Mouse (Mus musculus): ENCODE measurements around the gene Atxn7. TPM values are rescaled to one million over a fixed set of nuclear protein-coding genes. Genes with fewer than 3 reads are reported as not detected.
"Not testable (repeated sequence)": the region's sequence is repeated elsewhere in the genome, so short reads cannot be mapped to it uniquely, and the experiment has no call there.

Gene Atxn7
- polyA plus RNA-seq, 2 experiments = 6.4 to 18.7 TPM

GRCm38 (mm10) chr14:14054386-14054785 is 93.1 kb downstream of the Atxn7 start:
- Histone ChIP-seq H3K27ac (replicated peaks; ENCODE audit: low read depth, low read length) (no peak overlapping the region), H3K4me3 (replicated peaks; ENCODE audit: low read length) (no peak overlapping the region), H3K9ac (ENCODE audit: low read depth, low read length, severe bottlenecking) (no peak overlapping the region), H3K27me3 (ENCODE audit: control insufficient read depth, insufficient read depth, low read length) (no peaks in the 10 kb centered on the region), H3K4me1 (ENCODE audit: control insufficient read depth, insufficient read depth, low read length) (no peaks in the 10 kb centered on the region), H3K9me3 (ENCODE audit: control insufficient read depth, low read length) (no peaks in the 10 kb centered on the region), H3K36me3 (ENCODE audit: control insufficient read depth, insufficient read depth, low read length) (peaks cover 34% of the 10 kb centered on the region), H3K4me2 (replicated peaks; ENCODE audit: low read depth, low read length, severe bottlenecking) (no peak overlapping the region)
- DNase-seq (ENCODE audit: low spot score) (peak; percentile 34), ATAC-seq (ENCODE audit: low FRiP score, low read depth) (no peak)
- WGBS = 95% methylated on average over 2 of the region's 2 CpGs
- no peak for TF ChIP-seq POLR2A (IDR thresholded peaks at IDR 0.05; ENCODE audit: borderline replicate concordance, extremely low read depth, insufficient read depth, insufficient read length)

GRCm38 (mm10) chr14:14059606-14060005 is 98.4 kb downstream of the Atxn7 start:
- ATAC-seq (ENCODE audit: low FRiP score, low read depth); H3K9ac ChIP-seq (ENCODE audit: low read depth, low read length, severe bottlenecking); H3K27me3 ChIP-seq (ENCODE audit: control insufficient read depth, insufficient read depth, low read length); DNase-seq (ENCODE audit: low spot score); H3K4me3 ChIP-seq (replicated peaks; ENCODE audit: low read length); H3K27ac ChIP-seq (replicated peaks; ENCODE audit: low read depth, low read length); H3K4me2 ChIP-seq (replicated peaks; ENCODE audit: low read depth, low read length, severe bottlenecking); H3K9me3 ChIP-seq (ENCODE audit: control insufficient read depth, low read length): not testable (repeated sequence)
- peaks cover 18% of the 10 kb centered on the region for H3K36me3 ChIP-seq (ENCODE audit: control insufficient read depth, insufficient read depth, low read length)
- H3K4me1 ChIP-seq (ENCODE audit: control insufficient read depth, insufficient read depth, low read length) = peaks cover 12% of the 10 kb centered on the region

- ATAC-seq (ENCODE audit: low FRiP score, low read depth) = no peak
- Histone ChIP-seq H3K36me3 (ENCODE audit: control insufficient read depth, insufficient read depth, low read length) (no peaks in the 10 kb centered on the region), H3K27me3 (ENCODE audit: control insufficient read depth, insufficient read depth, low read length) (no peaks in the 10 kb centered on the region), H3K4me2 (replicated peaks; ENCODE audit: low read depth, low read length, severe bottlenecking) (no peak overlapping the region), H3K9me3 (ENCODE audit: control insufficient read depth, low read length) (no peaks in the 10 kb centered on the region), H3K27ac (replicated peaks; ENCODE audit: low read depth, low read length) (no peak overlapping the region), H3K4me3 (replicated peaks; ENCODE audit: low read length) (no peak overlapping the region), H3K4me1 (ENCODE audit: control insufficient read depth, insufficient read depth, low read length) (peaks cover 23% of the 10 kb centered on the region), H3K9ac (ENCODE audit: low read depth, low read length, severe bottlenecking) (no peak overlapping the region)
- TF ChIP-seq POLR2A (IDR thresholded peaks at IDR 0.05; ENCODE audit: borderline replicate concordance, extremely low read depth, insufficient read depth, insufficient read length) = no peak
- no peak for DNase-seq (ENCODE audit: low spot score)
- 74% methylated on average over 11 of the region's 11 CpGs for WGBS
Measured at GRCm38 (mm10) chr14:14062531-14063245, 101.4 kb downstream of the Atxn7 start.

- Histone ChIP-seq H3K27ac (replicated peaks; ENCODE audit: low read depth, low read length) (no peak overlapping the region), H3K4me3 (replicated peaks; ENCODE audit: low read length) (no peak overlapping the region), H3K4me2 (replicated peaks; ENCODE audit: low read depth, low read length, severe bottlenecking) (no peak overlapping the region), H3K4me1 (ENCODE audit: control insufficient read depth, insufficient read depth, low read length) (peaks cover 29% of the 10 kb centered on the region), H3K9me3 (ENCODE audit: control insufficient read depth, low read length) (no peaks in the 10 kb centered on the region), H3K9ac (ENCODE audit: low read depth, low read length, severe bottlenecking) (no peak overlapping the region), H3K27me3 (ENCODE audit: control insufficient read depth, insufficient read depth, low read length) (no peaks in the 10 kb centered on the region), H3K36me3 (ENCODE audit: control insufficient read depth, insufficient read depth, low read length) (no peaks in the 10 kb centered on the region)
- WGBS = 46% methylated on average over 5 of the region's 5 CpGs
- TF ChIP-seq POLR2A (IDR thresholded peaks at IDR 0.05; ENCODE audit: borderline replicate concordance, extremely low read depth, insufficient read depth, insufficient read length) = no peak
- ATAC-seq (ENCODE audit: low FRiP score, low read depth) = no peak
- DNase-seq (ENCODE audit: low spot score) = no peak
Measured at GRCm38 (mm10) chr14:14063382-14063781, 102.1 kb downstream of the Atxn7 start.

GRCm38 (mm10) chr14:14064486-14065141 is 103.4 kb downstream of the Atxn7 start:
- no peak overlapping the region for H3K4me2 ChIP-seq (replicated peaks; ENCODE audit: low read depth, low read length, severe bottlenecking)
- 12% methylated on average over 5 of the region's 5 CpGs for WGBS
- no peak for TF ChIP-seq POLR2A (IDR thresholded peaks at IDR 0.05; ENCODE audit: borderline replicate concordance, extremely low read depth, insufficient read depth, insufficient read length)

More at GRCm38 (mm10) chr14:14064486-14065141, 103.4 kb downstream of the Atxn7 start:
- Histone ChIP-seq H3K9me3 (ENCODE audit: control insufficient read depth, low read length) (no peaks in the 10 kb centered on the region), H3K36me3 (ENCODE audit: control insufficient read depth, insufficient read depth, low read length) (no peaks in the 10 kb centered on the region), H3K4me3 (replicated peaks; ENCODE audit: low read length) (no peak overlapping the region), H3K27ac (replicated peaks; ENCODE audit: low read depth, low read length) (0 out of 2 replicates have a peak overlapping the region, but pooled peaks have one; percentile 39), H3K27me3 (ENCODE audit: control insufficient read depth, insufficient read depth, low read length) (no peaks in the 10 kb centered on the region), H3K9ac (ENCODE audit: low read depth, low read length, severe bottlenecking) (no peak overlapping the region), H3K4me1 (ENCODE audit: control insufficient read depth, insufficient read depth, low read length) (peaks cover 29% of the 10 kb centered on the region)
- DNase-seq (ENCODE audit: low spot score) = peak; percentile 48
- ATAC-seq (ENCODE audit: low FRiP score, low read depth) = no peak
